Mouse (Mus musculus): ENCODE measurements around the gene Mtus2.

GRCm38 (mm10) chr5:147939226-147939625 lies 17.9 kb upstream of the Mtus2 start:
- TF ChIP-seq CTCF (IDR thresholded peaks at IDR 0.05; ENCODE audit: low read depth, low read length), result no peak
- no peak for TF ChIP-seq POLR2A (IDR thresholded peaks at IDR 0.05; ENCODE audit: extremely low read depth, insufficient read depth, low read length)
